Mouse (Mus musculus): ENCODE data around the gene B4galt5.

Gene B4galt5

GRCm38 (mm10) chr2:167363272-167364045 is 14.5 kb upstream of the B4galt5 start:
- DNase-seq (ENCODE audit: low spot score in 2 of 2), result no peak

GRCm38 (mm10) chr2:167358499-167358898 is 9.5 kb upstream of the B4galt5 start:
- DNase-seq (ENCODE audit: low spot score in 2 of 2), result no peak

GRCm38 (mm10) chr2:167356885-167357284 is 7.9 kb upstream of the B4galt5 start:
- DNase-seq (ENCODE audit: low spot score in 2 of 2), result no peak

DNA sequence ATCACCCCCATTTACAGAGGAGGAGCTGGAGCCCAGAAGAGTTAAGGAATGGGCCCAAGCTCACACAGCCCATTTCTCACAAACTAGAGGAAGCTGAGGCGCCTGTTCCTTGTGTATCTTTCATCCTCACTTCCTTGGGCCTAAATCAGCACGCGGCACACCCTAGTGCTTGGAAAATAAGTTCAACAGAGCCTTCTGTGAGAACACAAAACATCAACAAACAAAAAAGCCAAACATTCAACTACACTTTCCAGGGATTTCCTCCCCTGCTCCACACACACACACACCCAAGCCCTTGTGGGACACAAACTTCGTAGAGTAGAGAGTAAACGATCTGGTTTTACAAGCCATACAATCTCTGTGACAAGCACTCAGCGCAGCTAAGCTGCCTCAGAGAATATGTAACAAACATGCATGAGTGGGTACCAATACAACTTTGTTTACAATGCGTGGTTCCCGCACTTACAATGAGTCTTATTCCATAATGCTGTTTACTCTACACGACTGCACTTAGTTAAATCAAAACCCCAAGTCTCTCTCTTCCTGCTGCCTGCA is 5.7 kb upstream of the B4galt5 start:
- no peak for DNase-seq (ENCODE audit: low spot score in 2 of 2)

- DNase-seq (ENCODE audit: low spot score in 2 of 2), result no peak
Measured at GRCm38 (mm10) chr2:167354046-167354445, 5.1 kb upstream of the B4galt5 start.

- DNase-seq (ENCODE audit: low spot score in 2 of 2), result no peak
Measured at GRCm38 (mm10) chr2:167352496-167352895, 3.5 kb upstream of the B4galt5 start.

DNA sequence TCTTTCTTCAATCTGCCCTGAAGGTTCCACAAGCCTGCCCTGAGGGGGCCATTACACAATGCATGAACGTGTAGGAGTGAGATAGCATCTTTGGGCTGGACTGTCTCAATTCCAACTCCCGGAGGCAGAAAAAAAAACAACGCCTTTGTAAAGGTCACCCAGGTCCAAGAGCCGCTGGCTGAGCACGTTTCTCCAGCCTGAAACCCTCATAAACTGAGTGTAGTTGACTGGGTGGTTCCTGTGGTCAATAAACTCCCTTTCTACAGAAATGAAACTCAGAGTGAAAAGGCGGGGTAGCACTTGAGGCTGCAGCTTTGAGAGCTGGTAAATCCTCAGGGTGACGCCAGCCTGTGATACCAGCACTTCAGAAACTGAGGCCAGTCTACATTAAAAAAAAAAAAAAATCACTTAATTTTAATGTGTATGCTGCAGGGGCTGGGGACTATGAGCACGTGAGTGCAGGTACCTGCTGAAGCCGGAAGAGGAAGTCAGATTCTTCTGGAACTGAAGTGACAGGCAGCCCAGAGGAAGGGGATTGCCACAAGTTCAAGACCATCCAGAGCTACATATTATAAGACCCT is 2.5 kb upstream of the B4galt5 start:
- no peak for DNase-seq (ENCODE audit: low spot score in 2 of 2)

- DNase-seq (ENCODE audit: low spot score in 2 of 2), result no peak
Measured at GRCm38 (mm10) chr2:167350126-167350650, 1.2 kb upstream of the B4galt5 start.

GRCm38 (mm10) chr2:167349283-167349936 is 427 bp upstream of the B4galt5 start:
- DNase-seq (ENCODE audit: low spot score in 2 of 2), result peak; percentile 92 to 93

DNA sequence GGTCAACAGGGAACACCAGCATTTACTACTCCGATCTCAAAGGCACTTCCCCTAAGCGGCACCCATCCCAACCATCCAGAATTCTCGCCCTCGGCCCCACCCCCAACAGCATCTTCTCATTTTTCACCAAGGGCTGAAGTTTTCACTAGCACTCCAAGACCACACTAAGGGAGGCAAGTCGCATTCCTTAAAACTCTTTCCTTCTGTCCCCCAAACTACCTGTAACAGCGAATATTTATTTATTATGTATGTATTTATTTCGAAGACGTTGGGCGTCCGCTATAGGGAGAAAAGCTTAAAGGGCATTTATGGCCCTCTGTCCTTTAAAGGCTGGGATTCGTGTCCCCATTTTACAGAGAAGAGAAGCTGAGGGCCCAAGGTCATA is 1.0 kb downstream of the B4galt5 start:
- DNase-seq (ENCODE audit: low spot score in 2 of 2), result no peak

DNA sequence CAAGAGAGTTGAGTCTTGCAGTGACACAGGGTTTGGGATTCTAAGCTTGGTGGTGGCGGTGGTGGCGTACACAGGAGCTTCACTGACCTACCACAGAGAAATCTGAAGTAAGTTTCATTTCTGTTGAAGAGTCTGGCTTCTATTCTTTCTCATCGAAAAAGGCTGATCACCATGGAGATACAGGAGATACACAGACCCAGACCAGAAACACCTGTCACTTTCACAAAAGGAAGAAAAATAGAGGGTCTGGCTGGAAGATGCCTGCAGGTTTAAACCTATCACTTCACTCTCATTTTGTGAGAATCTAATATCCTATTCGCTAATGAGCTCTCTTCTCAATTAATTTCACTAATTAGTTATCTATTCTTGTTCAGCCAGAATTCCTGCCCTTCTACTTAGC is 1.6 kb downstream of the B4galt5 start:
- DNase-seq (ENCODE audit: low spot score in 2 of 2), result no peak

GRCm38 (mm10) chr2:167345508-167346164 is 3.3 kb downstream of the B4galt5 start:
- DNase-seq (ENCODE audit: low spot score in 2 of 2), result no peak

GRCm38 (mm10) chr2:167344871-167345507 is 4.0 kb downstream of the B4galt5 start:
- no peak for DNase-seq (ENCODE audit: low spot score in 2 of 2)

DNA sequence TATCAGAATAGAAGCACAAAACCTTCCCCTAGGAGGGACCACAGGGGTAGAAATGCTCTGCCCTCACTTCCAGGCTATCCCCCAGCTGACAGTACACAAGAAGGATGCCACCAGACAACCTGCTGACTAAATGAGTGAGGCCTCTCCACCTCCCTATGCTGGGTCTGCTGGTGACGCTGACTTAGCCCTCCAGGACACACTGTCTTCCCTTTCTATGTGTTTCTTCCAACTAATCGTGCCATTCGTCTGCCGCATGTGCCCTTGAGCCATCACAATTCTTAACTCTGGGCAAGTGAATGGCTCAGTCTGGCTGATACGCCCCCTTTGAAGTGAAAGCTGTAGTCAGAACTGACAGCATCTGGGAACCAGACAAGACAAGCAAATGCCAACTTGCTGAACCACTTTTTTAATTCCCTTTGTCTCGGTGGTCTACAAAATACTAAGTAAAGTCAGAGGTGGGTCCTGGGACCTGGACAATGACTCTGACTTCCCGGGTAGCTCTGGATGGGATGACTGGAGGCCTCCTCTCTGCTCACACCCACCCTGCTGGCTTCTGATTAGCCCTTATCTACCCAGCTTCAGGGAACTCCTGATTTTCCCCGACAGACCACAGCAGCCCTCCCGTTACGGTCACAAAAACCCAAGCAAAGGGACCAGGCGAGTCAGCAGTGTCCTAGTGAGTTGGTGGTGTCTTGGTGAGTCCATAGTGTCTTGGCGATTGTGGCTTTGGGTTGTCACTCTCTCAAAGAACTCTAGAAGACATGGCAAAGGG is 5.4 kb downstream of the B4galt5 start:
- DNase-seq (ENCODE audit: low spot score in 2 of 2), result no peak

DNA sequence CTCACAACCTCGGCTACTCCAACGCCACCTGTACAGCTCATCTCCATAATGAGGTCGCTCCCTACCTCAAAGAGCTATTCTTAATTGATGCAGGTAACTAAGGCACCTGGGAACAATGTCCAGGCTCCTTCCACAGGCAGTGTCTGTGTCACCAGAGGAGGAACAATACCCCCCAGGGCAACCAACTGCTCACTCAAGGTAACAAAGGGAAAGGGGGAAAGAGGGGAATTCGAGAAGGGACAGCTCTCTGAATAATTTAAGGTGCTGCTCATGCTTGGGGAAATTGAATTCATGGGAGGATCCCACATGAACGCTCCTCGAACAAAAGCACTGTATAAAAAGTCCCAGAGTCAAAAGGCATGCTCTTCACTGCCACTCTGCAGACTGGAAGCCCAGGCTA is 6.1 kb downstream of the B4galt5 start:
- DNase-seq (ENCODE audit: low spot score in 2 of 2), result no peak

DNA sequence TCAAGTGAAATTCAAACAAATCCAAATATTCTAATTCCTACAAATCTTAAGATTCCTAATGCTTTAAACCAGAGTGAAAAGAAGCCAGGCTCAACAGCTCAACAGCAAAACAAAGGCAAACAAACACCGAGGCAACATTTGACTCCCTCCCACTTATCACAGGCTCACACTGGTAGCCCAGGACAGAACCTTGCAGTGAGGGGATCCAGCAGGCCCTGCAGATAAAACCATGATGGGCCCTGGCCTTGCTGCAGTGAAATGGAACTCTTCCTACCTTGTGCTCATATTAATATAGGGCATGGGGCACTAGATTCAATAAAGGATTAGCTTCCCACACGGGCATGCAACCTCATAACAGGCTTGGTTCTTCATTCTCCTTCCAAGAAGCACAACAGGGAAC is 11.4 kb downstream of the B4galt5 start:
- no peak for DNase-seq (ENCODE audit: low spot score in 2 of 2)

DNA sequence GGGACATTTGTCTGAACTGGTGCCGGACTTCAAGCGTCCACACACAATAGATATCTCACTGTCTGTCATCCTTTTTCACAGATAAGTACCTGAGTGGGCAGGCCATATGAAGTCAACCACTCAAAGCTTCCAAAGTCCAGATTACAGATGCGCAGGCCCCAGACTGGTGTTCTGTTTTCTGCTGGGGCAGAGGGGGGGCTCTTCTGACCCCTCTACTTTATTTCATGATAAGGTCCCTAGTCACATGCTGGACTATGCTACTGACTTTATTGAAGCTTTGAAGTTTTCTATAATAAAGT is 11.8 kb downstream of the B4galt5 start:
- no peak for DNase-seq (ENCODE audit: low spot score in 2 of 2)

DNA sequence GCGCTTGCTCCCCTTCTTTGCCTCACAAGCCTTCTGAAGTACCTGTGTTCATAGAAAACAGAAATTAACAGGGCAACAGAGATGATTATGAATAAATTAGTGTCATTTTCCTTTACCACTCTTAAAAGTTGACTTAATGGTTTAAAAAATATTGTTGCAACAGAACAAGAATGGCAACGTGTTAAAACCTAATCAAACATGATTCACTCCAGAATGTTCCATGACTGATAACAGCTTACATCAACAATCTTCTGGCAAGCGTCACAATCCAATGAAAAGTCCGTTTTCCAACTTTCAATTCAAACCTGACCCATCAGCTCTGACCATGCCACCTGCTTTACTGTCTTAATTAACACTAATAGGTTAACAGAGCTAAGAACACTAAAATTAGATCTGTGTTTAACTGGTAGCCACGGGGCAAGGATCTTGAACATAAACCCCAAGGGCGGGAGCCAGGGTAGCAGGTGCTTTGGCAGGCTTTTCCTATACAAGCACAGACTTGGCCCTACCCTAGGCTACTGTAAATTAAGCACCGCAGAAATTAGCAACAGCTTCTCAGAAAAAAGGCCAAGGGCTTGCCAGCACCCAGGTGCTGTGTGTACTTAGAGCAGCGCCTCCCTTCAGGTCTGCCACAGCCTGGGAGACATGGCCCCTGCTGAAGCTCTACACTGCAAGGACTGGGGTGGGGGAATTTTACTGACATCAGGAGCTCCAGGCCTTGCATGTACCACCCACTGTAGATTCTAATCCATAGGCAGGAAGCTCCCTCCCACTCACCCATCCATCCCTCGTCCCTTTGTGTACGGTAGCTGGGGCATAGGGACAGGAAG is 12.4 kb downstream of the B4galt5 start:
- DNase-seq (ENCODE audit: low spot score in 2 of 2), result no peak

DNA sequence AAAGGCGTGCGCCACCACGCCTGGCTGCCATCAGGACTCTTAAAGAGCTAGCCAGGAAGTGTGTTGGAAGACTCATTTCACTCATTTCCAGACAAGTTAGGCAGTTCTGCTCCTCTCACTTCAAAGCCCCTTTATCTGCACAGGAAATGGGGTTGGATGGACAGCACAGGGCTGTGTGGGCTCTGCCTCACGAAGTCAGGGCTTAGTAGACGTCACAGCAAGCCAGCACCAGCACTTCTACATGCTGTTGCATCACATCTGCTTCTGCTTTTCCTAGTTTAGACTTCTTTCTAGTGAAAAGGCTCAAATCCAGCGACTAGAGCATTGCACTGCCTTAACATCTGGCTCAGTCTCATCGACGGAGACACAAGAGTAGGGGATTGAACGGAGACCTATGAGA is 13.9 kb downstream of the B4galt5 start:
- DNase-seq (ENCODE audit: low spot score in 2 of 2), result no peak

DNA sequence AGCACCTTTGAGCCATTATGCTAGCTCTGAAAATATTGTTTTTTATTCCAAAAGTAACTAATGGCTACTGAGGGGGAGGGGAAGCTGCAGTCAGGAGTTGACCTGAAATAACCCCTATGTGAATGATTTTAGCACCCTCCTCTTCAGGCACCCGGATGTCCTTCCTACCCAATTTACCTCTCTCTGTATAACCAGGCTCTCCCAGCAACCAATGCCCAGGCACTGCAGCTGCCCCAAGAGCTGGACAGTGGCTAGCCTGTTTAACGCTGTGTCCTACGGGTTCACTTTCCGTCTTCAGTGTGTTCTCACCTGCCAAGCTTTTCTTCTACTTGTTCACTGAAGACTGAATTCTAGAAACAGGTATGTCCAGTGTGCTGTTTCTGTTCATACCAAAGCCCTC is 14.7 kb downstream of the B4galt5 start:
- no peak for DNase-seq (ENCODE audit: low spot score in 2 of 2)

Data from left cerebral cortex, adult 9 months (tissue).